ENCODE assay signal across 11 mouse cellular contexts in the genomic region with DNA sequence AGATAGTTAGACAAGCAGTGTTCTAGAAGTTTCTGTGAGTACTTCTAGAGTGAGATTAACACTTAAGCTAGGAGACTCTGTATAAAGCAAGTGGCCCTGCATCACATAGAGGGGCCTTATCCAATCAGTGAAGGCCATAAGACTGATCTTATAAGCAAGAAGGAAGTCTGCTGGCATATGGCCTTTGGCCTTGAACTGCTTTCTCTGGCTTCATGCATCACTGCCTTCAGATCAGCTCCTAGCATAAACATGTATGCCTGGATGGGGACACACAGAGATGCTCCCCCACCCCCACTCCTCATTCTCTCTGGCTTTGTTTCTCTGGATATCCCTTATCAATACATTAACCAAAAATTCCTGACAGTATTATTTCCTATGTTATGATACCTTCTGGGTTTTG.
"Had no signal": no experiment of that assay in that cellular context is flagged by ENCODE, and none has a peak within 500 bp of the region (broad histone marks: within the 10 kb centered on the region; RNA-seq: fewer than 3 reads in every experiment).

No protein-coding gene starts in this region.

- H3K27ac ChIP-seq: kidney, embryonic 15.5 days; left cerebral cortex, adult 2 months; liver, embryonic 15.5 days; stomach, postnatal 0 days had no signal

- ATAC-seq: intestine, postnatal 0 days; lung, postnatal 0 days had no signal

- H3K9ac ChIP-seq: kidney, embryonic 15.5 days; liver, embryonic 15.5 days had no signal

- H3K4me1 ChIP-seq: liver, embryonic 15.5 days had no signal

- H3K27me3 ChIP-seq: kidney, embryonic 15.5 days; liver, embryonic 15.5 days had no signal

- H3K9me3 ChIP-seq: kidney, embryonic 15.5 days; limb, embryonic 10.5 days; liver, embryonic 15.5 days had no signal

- H3K36me3 ChIP-seq: kidney, embryonic 15.5 days; limb, embryonic 10.5 days; liver, embryonic 15.5 days had no signal

- H3K4me3 ChIP-seq: kidney, embryonic 15.5 days; left cerebral cortex, adult 2 months; limb, embryonic 10.5 days; liver, embryonic 15.5 days had no signal

- DNase-seq: lung, adult 2 months; lung, postnatal 36 days; thymus, postnatal 4 days had no signal

- H3K4me2 ChIP-seq: kidney, embryonic 15.5 days; liver, embryonic 11.5 days; liver, embryonic 15.5 days had no signal
